Mouse (Mus musculus): ENCODE results near the gene Gabrr3.
"Not testable (repeated sequence)": the region's sequence is repeated elsewhere in the genome, so short reads cannot be mapped to it uniquely, and the experiment has no call there.

Gene Gabrr3

GRCm38 (mm10) chr16:59407032-59407431 is at the start of gene Gabrr3:
TSS of gene Gabrr3 (plus strand) at chr16:59407332.
- DNase-seq = no peak

- DNase-seq = no peak
Measured at GRCm38 (mm10) chr16:59363893-59364292, 43.2 kb upstream of the Gabrr3 start, which contains the start of gene Olfr209. TSS of gene Olfr209 (minus strand) at chr16:59363993.

GRCm38 (mm10) chr16:59393300-59393699 is 13.8 kb upstream of the Gabrr3 start:
- no peak for DNase-seq

GRCm38 (mm10) chr16:59401102-59401501 is 6.0 kb upstream of the Gabrr3 start:
- peak; percentile 17 for DNase-seq

- DNase-seq = no peak
Measured at GRCm38 (mm10) chr16:59401985-59402384, 5.1 kb upstream of the Gabrr3 start.

- peak; percentile 25 for DNase-seq
Measured at GRCm38 (mm10) chr16:59403684-59404083, 3.4 kb upstream of the Gabrr3 start.

GRCm38 (mm10) chr16:59404798-59405197 is 2.3 kb upstream of the Gabrr3 start:
- no peak for DNase-seq

DNA sequence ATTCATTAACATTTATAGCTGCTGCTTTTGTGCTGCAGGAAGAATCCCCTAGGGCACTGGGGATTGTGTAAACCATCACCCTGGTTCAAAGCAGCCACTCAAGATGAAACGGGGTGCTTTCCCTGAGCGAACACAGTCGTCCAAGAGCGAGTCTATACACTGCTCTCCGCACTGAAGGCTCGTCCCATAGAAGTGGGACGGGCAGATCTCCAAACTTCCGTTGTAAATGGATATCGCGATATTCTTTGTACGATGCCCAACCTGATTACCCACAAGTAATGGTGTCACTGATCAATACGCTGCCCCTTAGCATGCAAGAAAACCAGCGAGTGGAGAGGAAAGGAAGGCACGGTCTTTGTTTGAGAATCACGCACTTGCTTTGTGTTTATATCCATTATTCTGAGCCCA is 2.2 kb downstream of the Gabrr3 start:
- no peak for DNase-seq

- DNase-seq = no peak
Measured at GRCm38 (mm10) chr16:59409800-59410199, 2.7 kb downstream of the Gabrr3 start.

DNA sequence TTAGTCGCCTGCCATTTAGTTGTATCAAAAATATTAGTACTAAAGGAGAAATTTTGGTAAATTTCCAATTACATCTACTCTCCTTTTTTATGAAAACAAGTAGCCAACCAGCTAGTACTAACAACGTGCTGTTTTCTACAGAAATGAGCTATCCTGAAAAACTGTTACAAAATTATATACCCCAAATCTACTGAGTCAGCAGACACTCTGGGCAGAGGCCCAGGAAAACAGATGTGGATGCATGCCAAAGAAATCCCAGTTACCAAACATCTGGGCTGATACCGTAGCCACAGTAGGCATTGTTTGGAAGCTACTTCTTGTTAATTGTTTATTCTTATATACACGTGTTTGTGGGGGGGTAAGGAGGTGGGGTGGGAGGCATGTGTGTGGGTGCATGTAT is 6.3 kb downstream of the Gabrr3 start:
- DNase-seq = no peak

GRCm38 (mm10) chr16:59420237-59420866 is 13.2 kb downstream of the Gabrr3 start:
- no peak for DNase-seq

- peak; percentile 87 for DNase-seq
Measured at GRCm38 (mm10) chr16:59420867-59421251, 13.7 kb downstream of the Gabrr3 start.

- no peak for DNase-seq
Measured at GRCm38 (mm10) chr16:59421571-59422345, 14.6 kb downstream of the Gabrr3 start.

- no peak for DNase-seq
Measured at GRCm38 (mm10) chr16:59427960-59428359, 20.8 kb downstream of the Gabrr3 start.

- DNase-seq = no peak
Measured at GRCm38 (mm10) chr16:59433181-59433580, 26.0 kb downstream of the Gabrr3 start.

DNA sequence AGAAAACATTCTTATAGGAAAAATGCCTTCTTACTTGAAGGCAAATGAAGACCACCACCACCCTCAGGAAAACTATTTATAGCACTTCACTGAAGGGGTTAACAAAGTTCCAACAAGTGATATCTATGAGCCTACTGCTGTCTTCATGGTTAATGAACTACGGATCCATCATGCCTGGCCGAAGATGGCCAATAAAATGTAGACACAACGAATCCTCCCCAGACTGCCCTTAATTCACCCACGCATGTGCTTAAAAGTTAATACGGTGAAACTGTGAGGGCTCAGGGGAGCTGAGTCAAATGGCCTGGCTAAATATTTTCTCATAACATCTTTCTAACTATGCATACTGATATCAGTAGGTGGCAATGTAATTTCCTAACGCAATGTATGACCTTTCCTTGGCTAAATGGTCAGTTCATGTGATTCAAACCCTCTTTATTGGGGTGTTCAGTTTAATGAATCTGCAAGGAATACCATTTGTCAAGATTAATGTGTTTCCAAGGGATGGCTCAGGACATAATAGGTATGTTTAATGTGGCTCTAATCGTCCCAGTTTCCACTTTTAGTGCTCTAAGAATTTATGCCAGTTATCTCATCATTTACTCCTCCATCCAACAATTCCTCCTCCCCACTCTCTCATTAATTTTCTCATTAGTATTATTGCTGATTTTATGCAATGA is 37.9 kb downstream of the Gabrr3 start:
- no peak for DNase-seq

- DNase-seq = no peak
Measured at GRCm38 (mm10) chr16:59448181-59448580, 41.0 kb downstream of the Gabrr3 start.

DNA sequence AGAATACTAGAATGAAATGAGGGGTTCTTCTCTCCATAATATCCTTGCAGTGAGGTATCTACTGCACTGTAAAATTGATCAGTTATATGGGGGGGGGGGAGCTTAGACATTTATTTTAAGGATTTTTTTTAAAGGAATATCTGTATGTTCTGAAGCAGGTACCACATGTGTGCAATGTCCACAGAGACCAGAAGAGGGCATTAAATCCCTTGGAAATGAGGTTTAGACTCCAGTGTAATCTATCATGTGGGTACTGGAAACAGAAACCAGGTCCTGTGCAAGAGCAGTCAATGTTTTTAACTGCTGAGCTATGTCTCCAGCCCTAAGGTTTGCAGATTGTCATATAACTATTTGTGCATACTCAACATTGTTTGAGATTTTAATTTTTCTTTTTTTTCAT is 42.0 kb downstream of the Gabrr3 start:
- no peak for DNase-seq

DNA sequence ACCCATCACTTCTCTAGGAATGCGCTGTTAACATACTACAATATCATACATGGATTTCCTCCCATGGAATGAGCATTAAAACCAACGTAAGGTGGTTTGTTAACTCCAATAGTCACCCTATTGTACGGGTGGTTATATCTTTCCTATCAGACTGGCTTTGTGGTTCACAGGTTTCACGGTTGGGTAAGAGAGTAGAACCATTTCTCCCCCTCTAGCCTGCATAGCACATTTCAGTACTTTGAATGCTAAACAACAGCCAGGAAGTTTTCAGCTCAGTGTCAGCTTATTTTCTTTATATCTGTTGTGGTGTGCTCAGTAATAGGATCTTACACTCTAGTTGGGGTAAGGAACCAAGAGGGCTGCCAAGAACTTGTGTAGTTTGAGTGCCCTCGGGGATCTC is 44.7 kb downstream of the Gabrr3 start:
- no peak for DNase-seq

GRCm38 (mm10) chr16:59459259-59459861 is 52.2 kb downstream of the Gabrr3 start:
- not testable (repeated sequence) for DNase-seq

GRCm38 (mm10) chr16:59463567-59463966 is 56.4 kb downstream of the Gabrr3 start:
- DNase-seq = no peak

DNA sequence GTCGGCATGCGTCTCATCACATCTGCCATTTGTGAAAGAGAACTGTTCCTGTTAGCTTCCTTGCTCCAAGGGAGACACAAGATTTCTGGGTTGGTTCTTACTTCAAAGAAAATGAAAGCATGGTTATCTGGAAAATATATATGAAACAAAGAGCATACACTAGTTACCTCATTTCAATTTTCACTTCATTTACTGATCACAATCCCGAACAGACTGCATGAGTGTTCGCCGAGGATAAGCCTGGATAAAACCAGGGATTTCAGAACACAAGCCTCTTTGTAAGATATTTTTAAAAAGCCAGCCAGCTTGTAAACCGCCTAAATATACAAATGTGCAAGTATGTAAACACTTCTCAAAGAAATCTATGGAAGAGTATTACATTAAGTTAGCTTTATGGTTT is 56.8 kb downstream of the Gabrr3 start:
- no peak for DNase-seq

- DNase-seq = no peak
Measured at GRCm38 (mm10) chr16:59469846-59470245, 62.7 kb downstream of the Gabrr3 start.
